Mouse (Mus musculus) thymus, postnatal 36 days (tissue): Measurements from ENCODE around the gene Neo1.
A peak's percentile ranks its signal among the peaks of the same experiment; 100 is the strongest.

Experiments
- DNase-seq, 2 experiments: peaks; one replicate each; pipeline ENCODE4 v3.0.0; 2022; ENCODE audit warnings: mixed read lengths in 2 of 2

The Neo1 gene

DNA sequence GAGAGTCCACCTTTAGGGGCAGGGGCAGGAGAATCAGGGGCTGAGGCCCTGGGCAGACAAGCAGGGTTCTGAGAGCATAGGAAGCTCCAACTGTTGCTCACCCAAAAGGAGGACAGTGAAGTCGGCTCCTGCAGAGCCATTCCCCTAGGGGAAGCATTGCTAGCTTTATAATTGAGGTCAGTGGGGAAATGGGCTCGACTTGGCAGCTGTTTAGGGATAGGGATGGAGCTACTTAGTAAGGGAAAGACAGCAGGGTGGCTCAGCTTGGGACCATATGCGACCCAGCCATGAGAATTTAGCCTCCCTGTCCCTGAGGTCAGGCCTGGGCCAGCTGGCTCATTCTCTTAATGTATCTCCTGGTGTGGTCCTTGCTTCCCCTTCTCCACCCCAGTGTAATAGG lies 181.3 kb downstream of the Neo1 start:
- DNase-seq: no peak

DNA sequence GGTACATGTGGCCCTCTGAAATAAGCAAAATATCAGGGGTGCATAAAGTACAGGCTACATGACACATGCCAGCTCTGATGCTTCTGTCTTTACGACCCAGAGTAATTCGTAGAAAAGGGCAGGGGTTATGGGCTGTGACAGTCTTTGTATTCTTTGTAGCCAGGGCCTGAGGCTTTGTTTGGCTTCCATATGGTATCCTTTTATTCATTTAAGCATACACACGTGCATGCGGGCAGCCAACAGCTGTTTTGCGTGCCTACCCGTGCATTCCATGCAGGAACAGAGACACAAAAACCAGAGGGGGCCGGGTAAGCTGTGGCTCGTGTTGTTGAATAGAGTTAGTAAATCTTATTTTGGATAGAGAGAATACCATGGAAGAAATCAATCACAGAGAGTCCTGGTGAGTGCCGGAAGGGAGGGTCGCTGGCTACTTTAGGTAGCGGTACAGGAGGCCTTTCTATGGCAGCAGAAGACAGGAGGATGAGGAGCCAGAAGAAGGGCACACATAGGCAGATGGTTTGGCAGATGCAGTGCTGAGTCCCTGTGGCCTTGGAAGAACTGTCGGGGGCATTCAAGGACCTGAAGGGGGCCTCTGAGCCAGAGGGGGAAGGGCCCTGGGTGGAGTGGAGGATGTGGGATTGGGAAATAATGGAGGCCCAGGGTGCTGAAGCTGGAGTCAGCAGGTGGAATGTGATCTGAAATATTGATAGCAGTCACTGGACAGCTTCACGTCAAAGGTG lies 186.5 kb downstream of the Neo1 start:
- DNase-seq: no peak

DNA sequence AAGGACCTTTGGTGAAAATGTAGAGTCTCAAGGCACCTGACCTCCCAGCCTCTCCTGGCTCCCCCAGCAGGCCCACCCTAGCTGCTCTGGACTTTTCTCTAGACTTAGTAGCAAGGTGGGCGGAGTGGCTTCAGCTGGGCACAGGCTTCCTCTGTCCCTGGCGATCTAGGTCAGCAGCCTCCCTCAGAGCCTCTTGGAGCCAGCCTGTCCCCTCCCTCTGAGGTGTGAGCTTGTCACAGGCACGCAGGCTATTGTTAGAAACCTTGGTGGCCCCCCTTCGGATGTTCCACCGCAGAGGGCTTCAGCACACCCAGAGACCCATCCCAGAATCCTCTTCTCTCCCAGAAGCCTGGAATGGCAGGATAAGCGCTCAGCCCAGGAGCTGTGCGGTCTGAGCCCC lies 188.6 kb downstream of the Neo1 start:
- DNase-seq: no peak

DNA sequence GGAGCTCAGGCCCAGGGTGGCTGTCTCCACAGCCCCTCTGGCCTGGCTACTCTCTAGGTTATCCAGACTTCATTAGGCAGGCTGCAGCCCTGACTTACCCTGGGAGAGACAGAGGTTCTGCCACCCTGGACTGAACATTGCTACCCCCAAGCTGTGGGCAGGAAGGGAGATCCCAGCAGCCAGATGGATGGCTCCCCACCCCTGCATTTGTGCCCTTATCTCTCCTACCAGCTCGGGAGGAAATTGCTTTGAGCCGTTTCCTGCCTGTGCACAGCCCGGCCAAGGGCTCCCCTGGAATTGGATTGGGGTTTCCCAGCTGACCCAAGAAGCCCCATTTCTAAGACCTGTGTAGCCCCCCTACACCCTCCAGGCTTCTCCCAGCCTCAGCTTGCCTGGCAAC lies 189.2 kb downstream of the Neo1 start:
- no peak for DNase-seq

DNA sequence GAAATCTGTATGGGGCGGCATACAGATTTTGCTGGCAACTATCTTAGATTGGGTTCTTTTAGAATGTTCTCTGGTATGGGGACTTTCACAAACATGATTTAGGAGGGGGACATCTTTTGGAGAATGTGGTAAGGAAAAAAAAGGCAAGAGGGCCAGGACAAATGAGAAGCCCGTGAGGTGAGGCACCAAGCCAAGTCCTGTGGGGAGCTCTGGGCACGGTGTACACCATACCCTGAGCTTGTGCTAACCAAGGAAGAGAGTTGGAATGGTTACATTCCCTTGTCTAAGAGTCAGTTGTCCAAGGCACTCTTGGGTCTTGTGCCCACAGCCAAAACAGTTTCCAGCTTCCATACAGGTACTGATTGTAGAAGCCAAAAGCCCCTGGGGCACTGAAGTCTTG lies 191.6 kb downstream of the Neo1 start:
- DNase-seq: no peak

DNA sequence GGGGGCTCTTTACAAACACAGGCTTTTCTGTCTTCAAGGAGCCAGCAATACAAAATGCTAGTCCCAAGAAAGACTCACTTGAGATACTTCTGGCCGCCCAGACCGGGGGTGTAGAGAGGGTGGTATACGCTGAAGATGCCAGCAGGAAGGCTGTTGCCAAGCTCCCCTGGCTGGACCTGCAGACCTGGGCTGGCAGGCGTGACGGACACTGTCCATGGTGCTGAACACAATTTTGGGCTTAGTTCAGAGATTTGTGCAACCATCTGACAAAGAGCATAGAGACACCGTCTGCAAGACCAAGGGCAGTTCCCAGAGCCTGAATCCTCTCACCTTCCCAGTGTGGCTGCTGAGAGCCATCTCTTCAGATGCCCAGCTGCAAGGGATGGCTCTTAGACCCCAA lies 194.6 kb downstream of the Neo1 start:
- peak; percentile 27 to 28 for DNase-seq

DNA sequence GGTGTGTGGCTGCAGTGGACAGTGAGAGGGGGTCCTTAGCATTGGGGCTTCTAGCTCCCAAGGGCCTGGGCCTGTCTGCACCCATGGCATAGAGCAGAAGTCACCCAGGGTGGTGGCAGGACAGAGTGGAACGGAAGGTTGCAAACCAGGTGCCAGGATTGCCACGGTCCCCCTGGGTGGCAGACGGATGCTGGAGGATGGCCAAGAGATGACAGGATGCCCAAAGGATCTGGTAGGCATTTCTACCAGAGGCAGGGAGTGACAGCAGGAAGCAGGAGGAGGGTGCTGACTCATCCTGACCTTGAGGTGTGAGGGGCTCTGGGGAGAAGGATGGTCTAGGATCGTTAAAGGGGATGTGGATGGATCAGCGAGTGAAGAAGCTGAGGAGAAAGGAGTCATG lies 197.7 kb downstream of the Neo1 start:
- no peak for DNase-seq

DNA sequence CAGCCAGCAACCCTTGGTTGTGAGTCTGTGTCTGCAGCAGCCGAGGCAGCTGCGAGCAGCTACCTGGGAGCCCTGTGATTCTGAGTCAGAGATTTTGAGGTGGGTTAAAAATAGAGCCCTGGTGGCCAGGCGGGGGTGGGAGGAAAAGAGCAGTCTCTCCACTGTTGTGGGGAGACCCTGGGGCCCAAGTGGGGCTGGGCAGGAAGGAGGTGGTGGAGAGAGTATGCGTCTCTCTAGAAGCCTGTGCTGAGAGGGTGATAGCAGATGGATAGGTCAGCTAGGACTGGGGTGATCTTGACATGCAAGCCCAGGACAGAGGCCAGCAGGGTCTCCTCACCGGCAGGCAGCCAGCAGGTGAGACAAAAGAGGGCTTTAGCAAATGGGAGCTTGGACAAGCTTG lies 199.1 kb downstream of the Neo1 start:
- DNase-seq: no peak

DNA sequence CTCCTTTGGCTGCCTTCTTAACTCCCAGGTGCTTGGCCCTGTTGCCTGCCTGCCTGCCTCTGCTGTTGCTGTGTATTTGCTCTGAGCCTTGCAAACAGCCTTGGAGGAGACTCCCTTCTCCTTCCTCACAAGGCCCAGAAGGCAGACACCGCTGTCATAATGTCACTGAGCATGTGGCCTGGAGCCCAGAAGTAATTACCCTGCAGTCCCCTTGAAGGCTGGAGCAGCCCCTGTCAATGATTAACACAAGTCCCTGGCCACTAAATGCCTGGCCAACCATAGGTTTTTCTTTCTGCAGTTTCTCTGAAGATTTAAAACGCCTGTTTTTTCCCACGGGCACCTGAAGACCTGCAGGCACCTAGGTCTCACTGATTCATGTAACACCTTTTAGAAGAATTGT lies 203.3 kb downstream of the Neo1 start:
- no peak for DNase-seq

DNA sequence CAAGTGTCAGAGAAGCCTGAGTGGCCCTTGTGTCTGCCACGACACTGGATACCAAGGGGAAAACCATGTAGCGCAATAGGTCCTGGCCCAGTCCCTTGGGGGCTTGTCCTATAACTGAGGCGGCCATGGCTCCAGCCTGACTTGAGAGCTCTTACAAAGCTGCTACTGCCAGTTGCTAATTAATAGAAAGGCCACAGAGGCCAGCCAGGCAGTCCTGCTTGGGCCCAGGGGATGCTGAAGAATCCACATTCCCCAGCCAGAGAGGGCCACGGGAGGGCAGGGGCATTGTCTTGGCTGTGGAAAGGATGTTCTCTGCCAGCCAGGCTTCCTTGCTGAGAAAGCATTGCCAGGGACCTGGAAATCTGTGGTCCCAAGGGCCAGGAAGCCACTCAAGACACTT lies 206.6 kb downstream of the Neo1 start:
- no peak for DNase-seq
